Mouse (Mus musculus) heart, adult 2 months (tissue): ENCODE results near the gene Maco1.
A peak's percentile ranks its signal among the peaks of the same experiment; 100 is the strongest.

Source experiments
- CTCF ChIP-seq: fragments of 200-600 bp; IDR thresholded peaks from 2 replicates; pipeline ENCODE4 v1.8.1; 2022; ENCODE audit warnings: antibody characterized with exemption, mild to moderate bottlenecking, moderate library complexity
- EP300 ChIP-seq: fragments of 200-500 bp; IDR thresholded peaks from 2 replicates; pipeline ENCODE4 v1.6.1; 2011; ENCODE audit warnings: low read depth, low read length, control low read depth; ENCODE audit not compliant: insufficient read depth
- POLR2A ChIP-seq: fragments of 200-500 bp; IDR thresholded peaks from 2 replicates; pipeline ENCODE4 v1.6.1; 2011; ENCODE audit warnings: mild to moderate bottlenecking, low read depth, low read length, control low read depth; ENCODE audit not compliant: insufficient read depth

- TF ChIP-seq EP300 (no peak), POLR2A (no peak), CTCF (peak; percentile 25)
Observed at GRCm38 (mm10) chr4:134766904-134767425, 86.2 kb downstream of the Maco1 start.
